Mouse (Mus musculus): ENCODE results near the gene Gm13023.
"Not testable (repeated sequence)": the region's sequence is repeated elsewhere in the genome, so short reads cannot be mapped to it uniquely, and the experiment has no call there.

The Gm13023 gene

DNA sequence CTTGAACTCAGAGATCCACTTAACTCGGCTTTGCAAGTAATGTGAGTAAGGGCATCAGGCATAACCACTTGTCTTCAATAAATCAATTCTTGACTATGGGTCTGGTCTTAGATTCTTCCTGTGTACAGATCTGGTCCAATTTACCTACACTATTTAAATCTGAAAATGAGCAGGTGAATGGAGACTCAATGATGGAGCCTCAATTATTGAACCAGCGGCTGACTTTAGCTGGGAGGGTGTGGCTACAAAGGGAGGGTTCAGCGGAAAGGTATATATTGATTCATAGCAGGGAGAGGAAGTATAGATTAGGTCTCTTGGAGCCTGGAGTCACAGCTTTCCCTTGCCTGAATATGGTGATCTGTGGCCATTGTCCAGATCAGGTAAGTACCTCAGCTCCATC is at the start of gene Gm13023:
Gene Gm13023, plus strand, starts transcription at position 301 of the 400 bp plus-strand sequence.
- not testable (repeated sequence) for DNase-seq

- DNase-seq: no peak
These were observed 26.8 kb downstream of the Gm13023 start, which contains the start of gene Gm13084 for GRCm38 (mm10) chr4:143815993-143816392. TSS of gene Gm13084 (minus strand) at chr4:143816093.
